Mouse (Mus musculus) thymus, adult 18-20 months (tissue): ENCODE results near the gene Bnip1.

Experiments
- DNase-seq, 2 experiments: peaks; one replicate each; pipeline ENCODE4 v3.0.0; 2022; ENCODE audit warnings: mixed read lengths in 2 of 2

Gene Bnip1

GRCm38 (mm10) chr17:26840922-26841731, 60.3 kb downstream of the Bnip1 start:
- no peak for DNase-seq

GRCm38 (mm10) chr17:26841981-26842380, 61.1 kb downstream of the Bnip1 start:
- no peak for DNase-seq
